ENCODE assay signal across 8 mouse cellular contexts in genomic region chr12:86678591-86679545, GRCm38 (mm10). TPM values are rescaled to one million over a fixed set of nuclear protein-coding genes. Genes with fewer than 3 reads are reported as not detected.
DNase-seq lines count a peak whose midpoint lies in the region; ATAC-seq and TF ChIP-seq lines count a peak whose summit lies in the region.

Vash1 (plus strand) TSS chr12:86678700.

- no peak for TF ChIP-seq CTCF in gastrocnemius, adult 2 months (IDR thresholded peaks at IDR 0.05)
- no peak for TF ChIP-seq CTCF in left cerebral cortex, adult 2 months (IDR thresholded peaks at IDR 0.05)

- peak within 1 kb of the TSS; percentile 91 for H3K9ac ChIP-seq in hindbrain, embryonic 15.5 days

- H3K4me2 ChIP-seq in hindbrain, embryonic 15.5 days: peak within 1 kb of the TSS; percentile 80

- peak; percentile 78 for DNase-seq in ZHBTc4 (ENCODE audit: low read depth, low spot score)
- peak; percentile 88 to 89 for DNase-seq in cerebellum, postnatal 25 days
- DNase-seq in gastrocnemius, adult 2 months: peak; percentile 83
- DNase-seq in left cerebral cortex, adult 2 months (ENCODE audit: extremely low spot score in 1 of 2, low spot score in 2 of 2): peak; percentile 79 to 80
- DNase-seq in lung, postnatal 36 days: peak; percentile 55
- DNase-seq in right cerebral cortex, postnatal 10 days (ENCODE audit: low spot score in 2 of 2): peak; percentile 81 to 83
- no peak for DNase-seq in c-Kit-positive CD71-positive TER-119-positive erythroid progenitor cells, embryonic 14.5 days (ENCODE audit: low spot score)

- WGBS in hindbrain, embryonic 15.5 days: under 1% methylated on average over 94 of the region's 94 CpGs

- peaks cover 26% of the 10 kb centered on the region for H3K4me1 ChIP-seq in hindbrain, embryonic 15.5 days (replicated peaks)

- H3K27ac ChIP-seq in gastrocnemius, adult 2 months: peak within 1 kb of the TSS; percentile 86
- peak within 1 kb of the TSS; percentile 94 for H3K27ac ChIP-seq in hindbrain, embryonic 15.5 days (replicated peaks)
- peak within 1 kb of the TSS; percentile 94 for H3K27ac ChIP-seq in left cerebral cortex, adult 2 months

- intact Hi-C loops in gastrocnemius, adult 2 months (cut with DNase I): no loop called here
- intact Hi-C loops in left cerebral cortex, adult 2 months (cut with DNase I): no loop called here

- no peaks in the 10 kb centered on the region for H3K27me3 ChIP-seq in hindbrain, embryonic 15.5 days

- ATAC-seq in hindbrain, embryonic 15.5 days (ENCODE audit: low FRiP score, low read depth): peak; percentile 73

- peak within 1 kb of the TSS; percentile 98 for H3K4me3 ChIP-seq in gastrocnemius, adult 2 months
- peak within 1 kb of the TSS; percentile 84 for H3K4me3 ChIP-seq in hindbrain, embryonic 15.5 days
- peak within 1 kb of the TSS; percentile 100 for H3K4me3 ChIP-seq in left cerebral cortex, adult 2 months

- no peaks in the 10 kb centered on the region for H3K36me3 ChIP-seq in hindbrain, embryonic 15.5 days

- no peaks in the 10 kb centered on the region for H3K9me3 ChIP-seq in hindbrain, embryonic 15.5 days

RNA-seq across cellular contexts. Expression of gene Vash1, which starts in this region (rescaled TPM):
- 1 to 10 TPM; 4.0 to 6.9 TPM for total RNA-seq in gastrocnemius, adult 2 months (2021)
- 35.0 and 38.0 TPM in 2 replicates for polyA plus RNA-seq in hindbrain, embryonic 15.5 days (2015; fragmentation: Nextera tagmentation; extraction: Ambion mirVana)
- 10 to 100 TPM; 34.6 to 36.6 TPM for total RNA-seq in left cerebral cortex, adult 2 months (2021)

Comparison
In these comparisons a context has a peak if more than half of its experiments do, and no peak if none do; other contexts are left out.
1. RNA of gene Vash1 (total RNA-seq): 34.6 to 36.6 TPM in left cerebral cortex, adult 2 months; 4.0 to 6.9 TPM in gastrocnemius, adult 2 months; every median in the first group is over 4 times any median in the second.
2. Peak in every context shown above with its lines, with median percentiles within 50 percentile points of each other: H3K27ac ChIP-seq and H3K4me3 ChIP-seq.